Mouse (Mus musculus) B cell, adult 2 months (primary cell): ENCODE results near the gene Rpl38.

Experiments
- DNase-seq, 2 experiments: peaks; one replicate each; pipeline ENCODE4 v3.0.0; 2022

The Rpl38 gene

DNA sequence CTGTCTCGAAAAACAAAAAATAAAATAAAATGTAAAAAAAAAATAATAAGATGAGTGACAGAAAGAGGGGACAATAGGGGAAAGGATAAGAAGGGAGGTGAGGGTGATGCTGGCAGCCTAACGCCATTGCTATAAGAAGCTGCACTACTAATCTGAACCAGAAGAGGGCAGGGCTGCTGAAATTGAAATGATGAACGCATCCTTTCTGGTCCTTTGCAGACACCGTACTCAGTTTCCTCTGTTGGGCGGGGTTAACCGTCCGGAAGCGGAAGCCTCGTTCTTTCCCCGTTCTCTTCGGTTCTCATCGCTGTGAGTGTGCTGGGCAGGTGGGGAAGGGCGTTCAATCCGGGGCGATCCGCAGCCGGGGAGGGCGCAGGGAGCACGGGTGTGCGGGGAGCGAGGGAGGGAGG lies at the start of gene Rpl38:
Gene Rpl38, plus strand, starts transcription at position 224 of the 410 bp plus-strand sequence.
- DNase-seq, result peak; percentile 94

DNA sequence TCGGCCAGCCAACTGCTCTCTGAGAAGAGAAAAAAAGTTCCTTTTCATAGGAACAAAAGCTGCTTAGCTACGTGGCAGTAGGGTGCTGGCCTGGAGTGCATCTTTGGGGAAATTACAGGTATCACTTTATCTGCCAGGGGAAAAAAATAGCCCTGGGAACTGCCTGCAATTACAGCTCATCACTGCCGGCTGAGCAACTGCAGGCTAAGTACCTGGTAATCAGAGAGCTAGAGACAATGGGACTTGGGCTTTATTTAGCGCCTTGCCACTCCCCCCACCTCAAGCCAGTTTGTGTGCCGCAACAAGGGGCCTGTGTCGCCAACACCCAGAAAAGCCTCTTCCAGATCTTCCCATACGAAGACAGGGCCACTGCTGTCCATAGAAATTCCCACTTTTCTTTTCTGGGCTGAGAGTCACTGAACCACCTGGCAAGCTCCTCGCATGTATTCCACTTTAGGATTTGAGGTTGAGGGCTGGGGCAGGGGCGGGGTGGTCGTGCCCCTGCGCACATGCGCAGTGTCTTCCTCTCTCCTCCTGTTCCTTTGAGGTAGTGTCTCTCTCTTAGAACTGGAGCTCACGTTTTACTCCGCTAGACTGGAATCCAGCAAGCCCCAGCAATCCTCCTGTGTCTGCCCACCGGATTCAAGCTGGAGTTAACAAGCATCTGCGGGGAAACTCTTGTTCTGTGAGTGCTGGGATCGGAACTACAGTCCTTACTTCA lies 49.5 kb upstream of the Rpl38 start:
- DNase-seq, result no peak

DNA sequence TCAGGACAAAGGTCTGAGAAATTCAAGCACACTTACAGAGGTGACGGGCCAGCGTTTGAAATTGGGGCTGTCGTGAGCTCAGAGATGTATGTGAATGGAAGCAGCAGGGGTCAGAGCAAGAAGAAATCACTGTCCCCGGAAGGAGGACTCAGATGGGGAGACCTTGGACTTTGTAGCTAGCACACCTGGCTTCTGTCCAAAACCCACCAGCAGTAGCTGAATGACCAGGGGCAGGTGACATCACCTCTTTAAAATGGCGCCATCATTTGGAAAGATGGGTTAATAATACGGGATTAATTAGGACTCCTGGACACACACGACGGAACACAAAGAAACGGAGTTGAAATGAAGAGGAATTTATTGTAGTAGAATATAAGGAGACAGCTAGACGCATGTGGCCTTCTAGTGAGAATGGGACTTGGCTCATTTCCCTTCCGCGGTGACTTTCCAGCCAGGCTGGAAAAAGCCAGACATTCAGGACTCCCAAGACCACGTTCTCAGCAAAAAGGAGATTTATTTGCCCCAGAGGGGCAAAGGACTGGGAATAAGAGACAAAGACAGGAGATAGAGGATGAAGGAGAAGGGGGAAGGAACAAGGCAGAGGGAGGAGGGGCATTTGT lies 42.1 kb upstream of the Rpl38 start:
- no peak for DNase-seq

DNA sequence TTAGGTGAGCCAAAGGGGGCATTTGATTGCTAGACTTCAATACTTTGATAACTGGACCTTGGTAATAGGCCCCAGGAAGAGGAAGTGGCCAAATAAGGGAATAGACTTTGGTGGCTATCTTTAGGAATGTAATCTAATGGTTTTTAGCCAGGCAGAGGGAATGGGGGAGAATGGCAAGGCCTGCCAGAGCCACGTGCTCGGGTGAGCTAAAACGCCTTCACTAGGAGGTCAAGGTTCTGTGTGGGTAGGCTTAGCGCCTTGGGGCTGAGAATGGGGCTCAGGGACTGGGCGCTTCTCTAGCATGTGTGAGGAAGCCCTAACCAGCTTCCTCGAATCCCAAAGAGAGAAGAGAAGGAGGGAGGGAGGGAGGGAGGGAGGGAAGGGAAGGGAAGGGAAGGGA lies 41.3 kb upstream of the Rpl38 start:
- DNase-seq, result no peak

DNA sequence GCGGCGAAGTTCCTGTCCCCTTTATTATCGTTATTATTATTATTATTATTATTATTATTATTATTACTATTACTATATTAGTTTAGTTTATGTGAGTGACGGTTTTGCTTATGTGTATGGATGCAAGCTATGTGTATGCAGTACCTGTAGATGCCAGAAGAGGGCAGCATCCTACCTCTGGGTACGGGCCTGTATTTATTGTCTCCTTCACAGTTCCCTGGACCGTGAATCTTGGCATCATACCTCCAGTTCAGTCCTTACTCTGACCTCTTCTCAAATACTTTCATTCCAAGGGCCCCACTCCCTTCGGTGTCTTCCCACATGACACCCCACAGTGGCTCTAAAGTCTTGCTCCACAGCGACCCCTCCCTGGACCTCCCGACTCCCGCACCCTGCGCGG lies 40.3 kb upstream of the Rpl38 start:
- peak; percentile 11 to 26 for DNase-seq

DNA sequence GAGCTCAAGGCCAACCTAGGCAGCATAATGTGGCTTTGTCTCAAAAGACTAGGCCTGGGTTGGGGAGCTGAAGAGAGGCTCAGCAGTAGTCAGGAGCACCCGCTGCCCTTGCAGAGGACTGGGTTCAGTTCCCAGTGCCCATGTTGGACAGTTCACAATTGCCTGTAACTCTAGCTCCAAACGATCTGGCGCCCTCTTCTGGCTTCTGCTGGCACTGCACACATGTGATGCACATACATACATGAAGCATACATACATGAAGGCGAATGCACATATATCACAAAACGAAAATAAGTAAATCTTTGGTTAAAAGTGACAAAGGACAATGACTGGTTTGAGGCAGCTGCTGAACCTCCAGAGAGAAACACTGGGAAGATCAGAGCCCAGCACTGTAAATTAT lies 38.3 kb upstream of the Rpl38 start:
- DNase-seq, result peak in 1 of 2 experiments; percentile 10

DNA sequence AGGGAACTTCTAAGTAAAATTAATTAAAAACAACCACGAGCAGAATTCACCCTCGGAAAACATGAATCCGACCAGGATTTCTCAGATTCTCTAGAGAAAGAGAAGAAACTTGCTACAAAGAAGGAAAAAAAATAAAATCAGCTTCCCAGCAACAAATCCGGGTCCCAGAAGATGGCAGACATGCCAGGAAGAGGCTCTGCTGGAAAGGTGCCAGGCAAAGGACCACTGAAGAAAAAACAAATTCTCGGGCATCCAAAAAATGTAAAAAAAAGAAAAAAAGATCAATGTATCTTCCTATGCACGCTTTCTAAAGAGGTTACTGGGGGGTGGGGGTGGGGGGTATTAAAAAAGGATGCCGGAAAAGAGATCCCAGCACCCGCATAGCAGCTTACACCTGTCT lies 36.1 kb upstream of the Rpl38 start:
- DNase-seq, result no peak

DNA sequence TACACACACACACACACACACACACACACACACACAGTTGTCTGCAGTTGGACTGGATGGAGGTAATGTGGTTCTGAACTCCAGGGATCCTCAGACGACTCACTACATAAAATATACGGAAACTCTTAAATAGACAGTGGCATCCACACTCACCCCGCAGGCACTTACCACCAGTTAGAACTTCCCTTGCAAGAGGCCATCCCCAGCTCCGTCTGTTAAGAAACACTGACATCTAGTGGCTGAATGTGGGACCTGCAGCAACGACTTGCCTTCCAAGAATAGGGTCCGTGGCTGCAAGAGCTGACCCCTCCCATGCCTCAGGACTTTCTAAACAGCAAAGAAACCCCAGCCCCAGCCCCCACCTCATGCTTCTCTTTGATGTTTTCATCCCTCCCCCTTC lies 32.0 kb upstream of the Rpl38 start:
- peak; percentile 76 to 80 for DNase-seq

DNA sequence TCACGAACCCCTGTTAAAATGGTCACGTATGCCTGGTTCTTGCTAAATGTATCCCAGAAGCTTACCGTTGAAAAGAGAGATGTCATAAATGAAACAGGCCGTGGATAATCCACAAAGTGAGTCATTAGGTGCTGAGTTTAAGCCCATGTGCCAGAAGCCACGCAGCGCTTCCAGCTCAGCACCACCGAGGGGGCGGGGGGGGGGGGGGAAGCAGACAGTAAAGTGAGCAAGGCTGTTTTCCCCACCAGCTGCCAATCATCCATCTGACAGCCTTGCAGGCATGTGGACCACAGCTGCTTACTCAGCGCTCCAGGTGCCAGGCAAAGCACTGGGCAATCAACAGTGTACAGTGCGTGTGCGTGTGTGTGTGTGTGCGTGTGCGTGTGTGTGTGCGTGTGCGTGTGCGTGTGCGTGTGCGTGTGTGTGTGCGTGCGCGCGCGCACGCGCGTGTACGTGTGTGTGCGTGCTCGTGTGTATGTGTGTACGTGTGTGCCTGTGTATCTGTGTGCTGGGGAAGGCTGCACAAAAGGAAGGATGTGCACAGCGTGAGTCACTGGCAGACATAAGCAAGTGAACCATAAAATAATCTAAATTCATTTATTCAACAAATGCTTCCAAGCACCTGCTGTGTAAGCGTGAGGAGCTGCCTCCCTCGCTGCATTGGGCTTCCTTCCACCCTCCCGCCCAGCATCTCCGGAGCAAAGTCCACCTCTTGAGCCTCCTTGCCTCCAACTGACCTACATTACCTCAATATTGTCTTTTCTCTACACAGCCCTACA lies 31.4 kb upstream of the Rpl38 start:
- DNase-seq, result no peak

DNA sequence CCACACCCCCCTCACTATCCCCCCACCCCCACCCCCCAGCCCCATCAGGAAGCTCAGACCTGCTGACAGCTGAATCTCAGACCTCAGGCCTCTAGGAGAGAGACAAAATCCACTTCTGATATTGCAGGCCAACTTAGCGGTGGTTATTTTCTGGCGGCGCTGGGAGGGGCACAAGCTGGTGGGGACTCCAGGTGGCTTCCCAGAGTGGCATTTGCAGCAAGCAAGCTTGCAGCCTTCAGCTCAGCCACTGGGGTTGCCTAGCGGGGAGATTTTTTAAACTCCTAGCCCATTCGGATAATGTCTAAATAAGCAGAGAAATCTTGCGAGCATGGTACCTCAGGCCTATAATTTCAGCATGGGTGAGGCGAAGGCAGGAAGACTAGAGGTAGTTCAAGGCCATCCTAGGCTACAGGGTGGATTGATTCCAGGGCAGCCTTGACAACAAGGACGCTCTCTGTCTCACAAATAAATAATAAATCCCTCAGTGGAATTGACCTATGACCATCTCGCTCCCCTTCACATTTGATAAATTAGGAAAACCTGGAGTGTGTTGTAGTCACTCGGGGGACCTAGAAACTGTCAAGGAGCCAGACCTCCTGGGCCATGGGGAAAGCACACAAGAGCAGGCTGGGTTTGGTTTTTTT lies 29.6 kb upstream of the Rpl38 start:
- no peak for DNase-seq

DNA sequence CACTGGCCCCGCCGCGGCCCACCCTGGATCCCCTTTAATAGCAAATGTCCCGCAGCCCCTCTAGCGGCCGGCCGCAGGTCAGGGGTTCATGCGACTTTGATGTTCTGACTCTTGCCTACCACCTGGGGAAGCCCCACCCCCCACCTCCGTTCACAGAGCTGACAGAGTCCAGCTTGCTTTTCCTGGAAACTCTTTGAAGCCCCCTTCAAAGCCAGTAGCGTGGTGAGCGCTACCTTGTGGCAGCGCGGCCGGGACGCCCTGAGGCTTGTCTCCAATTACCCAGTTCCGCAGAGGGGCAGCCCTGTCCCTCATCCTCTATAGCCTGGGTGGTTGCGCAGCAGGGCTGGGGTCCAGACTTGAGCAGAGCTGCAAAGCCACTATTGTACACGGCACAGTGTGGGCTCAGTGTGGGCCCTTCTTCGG lies 28.6 kb upstream of the Rpl38 start:
- no peak for DNase-seq

DNA sequence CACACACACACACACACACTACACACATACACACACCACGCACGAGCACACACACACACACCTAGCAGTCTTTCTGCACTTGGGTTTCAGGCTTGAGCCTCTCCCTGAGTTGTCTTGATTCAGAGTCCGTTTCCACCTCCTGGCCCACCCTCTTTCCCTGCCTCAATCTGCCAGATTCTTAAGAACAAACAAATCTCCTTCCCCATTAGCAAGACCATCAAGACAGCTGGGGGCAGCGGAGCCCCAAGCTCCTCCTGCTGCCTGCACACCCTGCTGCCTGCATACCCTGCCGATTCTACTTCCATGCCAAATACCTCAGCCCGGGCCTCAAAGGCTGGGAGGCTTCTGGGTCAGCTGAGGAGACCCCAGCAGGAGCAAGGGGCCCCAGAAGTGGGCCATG lies 27.7 kb upstream of the Rpl38 start:
- DNase-seq, result no peak

DNA sequence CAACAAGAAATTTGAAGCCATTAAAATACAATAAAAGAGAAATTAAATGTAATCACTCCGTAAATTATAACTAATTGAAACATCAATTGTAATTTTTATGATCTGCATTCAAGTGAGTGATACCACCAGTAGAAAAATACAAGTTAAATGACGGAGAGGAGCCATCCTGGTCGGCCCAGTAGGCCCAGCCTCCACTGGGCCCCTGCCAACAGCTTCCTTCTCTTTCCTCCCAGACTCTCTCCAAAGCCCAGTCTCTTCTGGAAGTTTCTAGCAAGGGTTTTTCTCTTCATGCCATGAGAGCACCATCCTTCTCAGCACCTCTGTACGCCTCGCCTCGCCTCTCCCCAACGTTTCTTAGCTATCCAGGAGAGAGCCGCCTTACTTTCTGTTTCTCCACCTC lies 27.2 kb upstream of the Rpl38 start:
- no peak for DNase-seq

DNA sequence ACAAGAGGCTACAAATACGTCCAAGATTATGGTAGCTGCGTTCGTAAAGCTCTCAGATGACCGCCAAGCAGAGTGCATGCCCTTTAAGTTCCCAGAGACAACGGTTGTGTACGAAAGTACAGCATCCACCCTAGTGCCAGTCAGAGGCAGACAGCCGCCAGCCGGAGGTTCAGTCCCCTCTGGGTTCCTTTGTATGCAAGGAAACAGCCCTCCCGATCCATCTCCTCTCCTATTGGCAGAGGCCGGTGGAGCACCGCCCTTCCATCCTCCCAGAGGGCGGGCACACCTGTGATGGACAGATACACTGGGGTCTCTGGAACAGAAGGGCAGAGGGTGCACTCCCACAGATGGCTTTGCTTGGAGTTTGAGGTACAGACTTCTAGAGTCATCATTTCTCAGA lies 26.1 kb upstream of the Rpl38 start:
- no peak for DNase-seq

DNA sequence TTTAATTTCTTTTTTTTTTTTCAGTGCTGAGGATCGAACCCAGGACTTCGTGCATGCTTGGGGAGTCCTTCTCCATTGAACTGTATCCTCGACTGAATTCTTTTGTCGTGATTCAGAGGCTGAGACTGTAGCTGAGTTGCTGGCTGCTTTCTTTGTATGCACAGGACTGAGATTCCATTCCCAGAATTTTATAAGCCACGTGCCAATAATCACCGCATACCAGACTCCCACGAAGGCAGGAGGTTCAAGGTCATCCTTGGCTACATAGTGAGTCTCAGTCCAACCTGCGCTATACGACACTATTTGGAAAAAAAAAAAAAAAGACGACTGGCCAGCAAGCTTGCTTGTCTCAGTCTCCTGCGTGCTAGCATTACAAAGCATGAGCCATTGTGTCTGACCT lies 25.4 kb upstream of the Rpl38 start:
- no peak for DNase-seq

DNA sequence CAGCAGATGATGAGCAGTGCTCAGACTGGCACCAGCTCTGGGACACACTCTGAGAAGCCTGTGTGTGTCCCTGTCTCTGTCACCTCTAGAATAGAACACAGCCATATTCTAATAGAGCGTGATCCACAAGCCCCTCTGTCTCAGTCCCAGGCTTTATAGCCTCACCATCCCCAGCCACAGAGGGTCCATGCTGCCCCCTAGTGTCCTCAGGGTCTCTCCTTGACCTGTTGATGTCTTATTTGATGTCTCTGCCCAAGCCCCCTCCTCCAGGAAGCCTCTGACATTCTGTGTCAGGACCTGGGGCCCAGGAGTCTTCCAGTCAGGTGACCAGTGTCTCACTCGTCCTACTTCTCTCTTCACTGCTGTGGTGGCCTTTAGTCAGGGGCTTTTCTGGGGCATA lies 24.2 kb upstream of the Rpl38 start:
- no peak for DNase-seq

DNA sequence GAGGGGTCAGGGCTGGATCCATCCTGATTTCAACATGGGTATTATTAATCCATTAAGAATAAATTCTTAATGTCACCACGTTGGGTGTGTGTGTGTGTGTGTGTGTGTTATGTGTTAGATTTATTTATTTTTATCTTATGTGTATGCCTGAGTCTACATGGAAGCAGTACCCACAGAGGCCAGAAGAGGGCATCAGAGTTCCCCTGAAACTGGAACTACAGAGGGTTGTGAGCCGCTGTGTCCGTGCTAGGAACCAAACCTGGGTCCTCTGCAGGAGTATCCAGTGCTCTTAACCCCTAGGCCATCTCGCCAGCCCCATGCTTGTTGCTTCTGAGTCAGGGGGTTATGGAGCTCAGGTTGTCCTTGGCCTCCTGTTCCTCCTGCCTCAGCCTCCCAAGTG lies 18.8 kb upstream of the Rpl38 start:
- DNase-seq, result no peak

DNA sequence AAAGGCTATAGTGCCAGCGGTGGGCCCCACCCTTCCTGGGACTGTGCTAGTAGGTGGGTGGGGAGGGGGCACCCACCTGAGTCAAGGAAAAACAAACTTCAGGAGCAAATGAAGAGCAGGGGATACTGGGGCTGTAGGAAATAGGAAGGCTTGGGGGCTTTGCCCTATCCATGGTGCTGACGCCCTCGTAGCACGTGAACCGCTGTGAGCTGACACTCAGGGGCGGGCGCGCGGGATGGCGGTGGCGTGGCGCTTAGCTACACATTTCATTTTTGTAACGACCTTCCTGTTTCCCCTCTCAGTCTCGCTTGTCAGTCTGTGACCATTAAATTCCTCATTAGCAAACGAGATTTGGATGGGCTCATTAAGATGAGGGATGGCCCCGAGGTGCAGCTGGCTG lies 15.8 kb upstream of the Rpl38 start:
- DNase-seq, result no peak

DNA sequence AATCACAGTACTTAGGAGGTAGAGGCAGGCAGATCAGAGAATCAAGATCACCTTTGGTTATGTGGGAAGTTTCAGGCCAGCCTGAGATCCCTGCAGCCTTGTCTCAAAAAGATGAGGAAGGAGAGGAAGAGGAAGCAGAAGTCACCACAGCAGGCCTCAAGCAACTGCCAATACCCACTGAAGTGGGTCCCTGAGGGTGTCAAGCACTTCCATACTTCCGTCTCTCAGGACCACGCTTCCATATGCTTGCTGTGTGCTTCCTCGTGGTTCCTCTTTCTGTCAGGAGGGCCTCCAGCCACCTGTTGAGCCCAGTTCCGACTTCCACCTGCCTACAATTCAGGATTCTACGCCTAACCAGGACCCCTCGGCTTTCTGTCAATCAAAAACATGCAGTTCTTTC lies 14.7 kb upstream of the Rpl38 start:
- no peak for DNase-seq

DNA sequence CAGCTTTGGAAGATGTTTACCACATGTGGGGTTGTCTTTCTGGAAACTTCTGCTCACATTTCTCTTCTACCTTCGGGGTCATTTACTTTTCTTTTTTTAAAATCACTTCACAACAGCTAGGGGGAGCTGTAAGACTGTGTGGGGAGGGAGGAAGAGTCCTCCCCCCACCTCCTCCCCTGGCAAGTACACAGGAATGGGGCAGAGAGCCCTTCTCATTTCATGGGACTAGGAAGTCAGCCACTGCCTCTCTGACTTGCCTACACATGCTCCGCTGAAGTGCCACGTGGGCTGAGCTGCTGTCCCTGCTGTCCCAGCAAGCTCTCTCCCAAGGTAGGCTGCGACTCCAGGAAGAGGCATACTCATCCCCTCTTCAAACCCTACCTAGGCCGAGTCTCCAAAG lies 13.8 kb upstream of the Rpl38 start:
- no peak for DNase-seq

DNA sequence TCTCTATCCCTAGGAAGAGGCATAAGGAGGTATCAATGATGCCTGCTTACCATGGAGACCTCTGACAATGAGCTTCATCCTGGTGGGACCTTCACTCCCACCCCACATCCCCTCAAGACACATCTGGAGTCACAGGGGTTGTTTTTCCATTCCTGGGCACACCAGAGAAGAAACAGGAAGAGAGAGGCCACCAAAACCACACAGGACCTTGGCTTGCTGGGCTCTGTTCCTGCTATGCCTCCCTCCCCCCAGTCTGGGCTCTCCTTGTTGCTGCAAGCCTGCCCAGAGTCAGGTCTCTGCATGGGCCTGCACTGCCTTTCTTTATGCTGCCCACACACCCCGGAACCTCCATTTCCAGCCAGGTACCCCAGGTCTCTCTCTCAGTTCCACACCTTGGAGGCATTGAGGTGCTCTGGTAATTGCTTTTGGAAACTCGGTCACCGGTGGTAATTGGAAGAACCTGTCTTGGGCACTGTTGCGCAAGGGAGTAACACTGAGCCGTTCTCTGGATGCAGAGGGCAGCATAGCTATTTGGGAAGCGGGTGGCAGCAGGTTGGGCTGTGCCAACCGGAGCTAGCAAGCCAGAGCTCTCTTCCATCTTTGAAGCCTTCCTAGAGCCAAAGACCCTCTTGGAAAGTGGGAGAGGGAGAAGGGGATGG lies 12.8 kb upstream of the Rpl38 start:
- no peak for DNase-seq

DNA sequence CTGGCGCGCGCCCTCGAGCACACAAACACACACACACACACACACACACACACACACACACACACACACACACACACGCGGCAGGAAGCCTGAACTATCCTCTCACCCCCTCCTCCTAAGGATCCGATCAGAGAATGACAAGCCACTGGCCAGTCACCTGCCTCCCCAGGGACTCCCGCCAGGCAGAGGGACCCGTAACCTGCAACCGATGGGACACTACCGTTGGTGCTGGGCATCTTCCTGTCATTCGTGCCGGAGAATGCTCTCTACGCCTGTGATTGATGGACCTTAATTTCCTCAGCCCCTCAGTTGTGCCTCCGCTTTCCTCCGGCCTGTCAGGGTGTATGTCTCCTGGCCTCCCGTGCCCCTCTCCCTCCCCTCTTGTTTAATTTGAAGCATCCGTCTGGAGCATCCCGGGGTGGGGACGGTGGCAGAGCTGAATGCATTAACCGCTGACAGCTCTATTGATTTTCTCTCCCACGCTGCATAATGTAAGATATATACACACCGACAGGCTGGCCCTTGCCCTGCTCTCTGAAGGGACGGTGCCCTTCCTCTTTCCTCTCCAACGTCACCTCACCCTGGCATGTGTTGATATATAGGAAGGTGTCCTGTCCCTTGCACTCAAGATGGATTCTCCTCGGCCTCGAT lies 11.2 kb upstream of the Rpl38 start:
- no peak for DNase-seq

DNA sequence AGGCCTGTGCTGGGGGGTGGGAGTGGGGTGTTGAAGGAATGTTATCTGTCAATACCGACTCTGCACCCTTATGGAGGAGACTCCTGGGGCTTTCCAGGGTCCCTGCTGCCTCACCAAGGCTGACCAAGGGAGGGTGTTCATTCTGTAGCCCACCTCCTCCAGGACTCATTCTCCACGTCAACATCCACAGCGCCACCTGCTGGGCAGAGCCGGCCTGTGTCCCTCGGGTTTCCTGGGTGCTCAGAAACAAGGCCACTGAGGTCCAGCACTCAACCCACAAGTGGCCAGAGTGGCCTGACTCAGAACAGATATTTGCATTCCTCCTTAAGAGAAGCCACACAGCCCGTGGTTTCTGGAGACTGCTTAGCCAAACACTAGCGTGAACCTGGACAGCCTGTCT lies 10.6 kb upstream of the Rpl38 start:
- DNase-seq, result peak; percentile 77
